Mouse (Mus musculus) liver, postnatal 0 days (tissue): ENCODE results near the gene Slco4a1.

Experiments used
- CTCF ChIP-seq: sonication (generic); IDR thresholded peaks from 2 replicates; pipeline ENCODE4 v1.5.1; 2016; ENCODE audit warnings: antibody characterized with exemption, low read depth
- EP300 ChIP-seq: IDR thresholded peaks from 2 replicates; pipeline ENCODE4 v1.6.1; 2016; ENCODE audit warnings: antibody characterized with exemption, low read depth, mild to moderate bottlenecking

GRCm38 (mm10) chr2:180427073-180427472 is 29.0 kb upstream of the Slco4a1 start:
- TF ChIP-seq CTCF (no peak), EP300 (no peak)
